Mouse (Mus musculus) midbrain, postnatal 0 days (tissue): ENCODE results near the gene Hmgcr. TPM values are rescaled to one million over a fixed set of nuclear protein-coding genes. Genes with fewer than 3 reads are reported as not detected.

ENCODE experiments used
- ATAC-seq: fragments of 200-750 bp; cut with Nextera tagmentation; 2 replicates; pipeline ENCODE4 v1.8.0; 2017; ENCODE audit warnings: moderate number of reproducible peaks, mild to moderate bottlenecking, moderate TSS enrichment, moderate library complexity; ENCODE audit not compliant: low FRiP score
- DNase-seq: peaks from one replicate; pipeline ENCODE4 v3.0.0-alpha.2; 2015; ENCODE audit warnings: low spot score
- H3K27ac ChIP-seq: fragments of 300-500 bp; sonication (generic); 2 replicates; pipeline ENCODE4 v1.5.1; 2014; ENCODE audit warnings: low read depth, mild to moderate bottlenecking, low read length, mixed read lengths
- H3K27me3 ChIP-seq: fragments of 300-500 bp; sonication (generic); 2 replicates; pipeline ENCODE4 v1.6.1; 2014; ENCODE audit warnings: low read length, control low read depth, mixed read lengths; ENCODE audit not compliant: insufficient read depth
- H3K36me3 ChIP-seq: fragments of 300-500 bp; sonication (generic); 2 replicates; pipeline ENCODE4 v1.6.1; 2014; ENCODE audit warnings: low read length, control low read depth, mixed read lengths; ENCODE audit not compliant: insufficient read depth
- H3K4me1 ChIP-seq: fragments of 300-500 bp; sonication (generic); 2 replicates; pipeline ENCODE4 v1.6.1; 2014; ENCODE audit warnings: mild to moderate bottlenecking, control low read depth, antibody characterized with exemption, low read length, mixed read lengths; ENCODE audit not compliant: insufficient read depth
- H3K4me2 ChIP-seq: fragments of 300-500 bp; sonication (generic); 2 replicates; pipeline ENCODE4 v1.6.1; 2014; ENCODE audit warnings: low read depth, mild to moderate bottlenecking, low read length, mixed read lengths; ENCODE audit not compliant: poor library complexity, severe bottlenecking
- H3K4me3 ChIP-seq: fragments of 300-500 bp; sonication (generic); 2 replicates; pipeline ENCODE4 v1.5.1; 2014; ENCODE audit warnings: low read depth, mild to moderate bottlenecking, low read length, moderate library complexity
- H3K9ac ChIP-seq: fragments of 300-500 bp; sonication (generic); replicated peaks from 2 replicates; pipeline ENCODE4 v1.6.1; 2014; ENCODE audit warnings: mild to moderate bottlenecking, low read length, moderate library complexity, mixed read lengths; ENCODE audit not compliant: poor library complexity, severe bottlenecking
- H3K9me3 ChIP-seq: fragments of 300-500 bp; sonication (generic); 2 replicates; pipeline ENCODE4 v1.6.1; 2016; ENCODE audit warnings: low read length, control low read depth
- CTCF ChIP-seq: IDR thresholded peaks from 2 replicates; pipeline ENCODE4 v1.5.1; 2016; ENCODE audit warnings: antibody characterized with exemption, mild to moderate bottlenecking
- WGBS: fragments of 180-500 bp; shearing (Covaris S2); extraction: QIAGEN DNeasy Blood & Tissue Kit; methylation state at CpG from one replicate; pipeline ENCODE4 v1.1.7; 2014; 5-methylcytosine and 5-hydroxymethylcytosine counted together
- polyA plus RNA-seq: library from polyadenylated mRNA; unstranded; fragments of >200 nt; fragmentation: Nextera tagmentation; extraction: Ambion mirVana; gene quantifications from 2 replicates; pipeline ENCODE4 v1.2.1, GENCODE M21; 2015
- total RNA-seq: library from RNA; depleted of rRNA; stranded (reverse); fragments of >200 nt; gene quantifications from 2 replicates; pipeline ENCODE4 v1.2.3, GENCODE M21; 2014

Gene Hmgcr
- total and polyA plus RNA-seq, 2 experiments from 2014 or later = 152 to 201 TPM

DNA sequence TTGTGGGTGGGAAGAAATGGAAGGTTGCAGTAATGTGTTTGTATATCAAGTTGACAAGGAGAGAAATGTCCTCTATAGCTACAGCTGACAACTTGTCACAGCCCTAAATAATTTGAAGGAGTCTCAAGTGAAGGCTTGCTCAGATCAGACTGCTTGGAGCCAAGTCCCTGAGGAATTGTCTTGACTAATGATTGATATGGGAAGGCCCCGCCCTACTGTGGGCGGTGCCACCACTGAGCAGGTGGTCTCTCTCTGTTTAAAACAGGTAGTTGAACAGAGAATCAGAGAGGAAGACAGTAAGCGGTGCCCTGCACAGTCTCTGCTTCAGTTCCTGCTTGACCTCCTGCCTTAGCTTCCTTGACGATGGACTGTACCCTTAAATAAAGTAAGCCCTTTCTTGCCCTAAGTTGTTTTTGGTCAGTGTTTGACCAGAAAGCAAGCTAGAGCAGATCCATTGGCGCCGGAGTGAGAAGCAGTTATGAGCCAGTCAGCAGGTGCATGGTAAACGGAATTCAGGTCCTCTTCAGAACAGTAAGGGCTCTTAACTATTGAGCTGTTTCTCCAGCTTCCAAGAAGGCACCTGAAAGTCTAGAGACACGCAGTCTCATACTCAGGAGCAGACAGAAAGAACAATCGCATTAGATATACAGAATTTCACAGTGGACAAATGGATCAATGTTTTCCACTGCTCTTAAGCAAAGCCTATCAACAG lies 32.0 kb upstream of the Hmgcr start:
- no peak for ATAC-seq
- TF ChIP-seq CTCF = no peak
- H3K4me2 ChIP-seq = no peak overlapping the region
- 79% methylated on average over 9 of the region's 9 CpGs for WGBS
- H3K9ac ChIP-seq = no peak overlapping the region
- DNase-seq = no peak
- no peak overlapping the region for H3K4me3 ChIP-seq
- H3K4me1 ChIP-seq = no peaks in the 10 kb centered on the region
- no peak overlapping the region for H3K27ac ChIP-seq
- no peaks in the 10 kb centered on the region for H3K36me3 ChIP-seq
- no peaks in the 10 kb centered on the region for H3K9me3 ChIP-seq
- H3K27me3 ChIP-seq = no peaks in the 10 kb centered on the region

DNA sequence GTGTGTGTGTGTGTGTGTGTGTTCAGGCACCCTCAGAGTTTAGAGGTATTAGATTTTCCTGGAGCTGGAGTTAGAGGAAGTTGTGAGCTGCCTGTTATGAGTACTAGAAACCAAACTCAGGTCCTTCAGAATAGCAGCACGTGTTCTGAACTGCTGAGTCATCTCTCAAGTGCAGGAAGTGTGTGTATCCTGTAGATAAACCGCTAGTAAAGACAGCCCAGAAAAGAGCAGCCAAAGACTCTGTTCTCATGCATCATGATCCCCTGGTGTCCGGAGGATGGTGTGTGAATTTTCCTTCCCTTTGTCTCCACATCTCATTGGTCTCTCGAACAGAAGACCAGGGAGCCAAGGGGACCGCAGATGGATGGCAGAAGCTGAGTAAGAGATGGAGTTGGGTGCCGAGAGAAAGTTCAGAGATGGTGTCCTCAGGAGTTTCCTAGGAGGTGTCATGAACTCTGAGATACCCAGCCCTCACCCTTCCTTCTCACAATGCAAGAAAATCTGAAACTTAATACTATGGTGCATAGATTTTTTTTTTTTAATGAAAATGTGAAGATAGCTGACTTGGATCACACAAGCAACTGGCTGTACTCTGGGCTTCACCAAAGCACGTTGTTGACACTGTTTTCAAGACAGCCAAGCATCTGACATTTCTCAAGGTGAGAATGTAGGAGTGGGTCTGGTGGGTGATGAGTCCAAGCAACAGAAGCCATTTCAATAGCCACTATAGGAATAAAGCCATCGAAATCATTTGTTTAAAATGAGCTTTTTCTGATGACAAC lies 27.3 kb upstream of the Hmgcr start:
- no peak overlapping the region for H3K4me3 ChIP-seq
- ATAC-seq = no peak

DNA sequence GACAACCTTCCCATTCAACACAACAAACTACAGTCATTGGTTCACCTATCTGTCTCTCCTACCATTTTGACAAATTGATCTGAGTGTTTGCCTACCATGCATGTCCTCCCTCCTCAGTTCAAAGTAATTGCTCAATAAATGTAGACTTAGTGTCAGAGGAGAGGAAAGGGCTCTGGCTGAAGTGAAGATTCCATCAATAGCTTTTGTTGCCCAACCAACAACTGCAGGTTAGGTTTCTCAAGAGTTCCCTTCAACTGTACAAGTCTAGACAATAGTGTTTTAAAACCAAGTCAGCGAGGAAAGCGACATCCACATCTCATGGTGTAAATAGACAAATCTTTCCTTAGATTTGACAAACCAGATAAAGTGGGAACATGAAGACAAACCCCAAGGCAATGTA lies 24.7 kb upstream of the Hmgcr start:
- no peak for TF ChIP-seq CTCF
- Histone ChIP-seq H3K9me3 (no peaks in the 10 kb centered on the region), H3K27me3 (no peaks in the 10 kb centered on the region), H3K4me2 (no peak overlapping the region), H3K27ac (no peak overlapping the region), H3K9ac (no peak overlapping the region), H3K4me3 (no peak overlapping the region), H3K36me3 (no peaks in the 10 kb centered on the region), H3K4me1 (no peaks in the 10 kb centered on the region)
- no peak for DNase-seq
- ATAC-seq = no peak
- WGBS = 91% methylated on average over 2 of the region's 2 CpGs

More for the DNA sequence above, 27.3 kb upstream of the Hmgcr start:
- Histone ChIP-seq H3K9me3 (no peaks in the 10 kb centered on the region), H3K27ac (no peak overlapping the region), H3K9ac (no peak overlapping the region), H3K27me3 (no peaks in the 10 kb centered on the region), H3K4me2 (no peak overlapping the region), H3K36me3 (no peaks in the 10 kb centered on the region), H3K4me1 (no peaks in the 10 kb centered on the region)
- DNase-seq = no peak
- WGBS = 81% methylated on average over 8 of the region's 8 CpGs
- TF ChIP-seq CTCF = no peak

DNA sequence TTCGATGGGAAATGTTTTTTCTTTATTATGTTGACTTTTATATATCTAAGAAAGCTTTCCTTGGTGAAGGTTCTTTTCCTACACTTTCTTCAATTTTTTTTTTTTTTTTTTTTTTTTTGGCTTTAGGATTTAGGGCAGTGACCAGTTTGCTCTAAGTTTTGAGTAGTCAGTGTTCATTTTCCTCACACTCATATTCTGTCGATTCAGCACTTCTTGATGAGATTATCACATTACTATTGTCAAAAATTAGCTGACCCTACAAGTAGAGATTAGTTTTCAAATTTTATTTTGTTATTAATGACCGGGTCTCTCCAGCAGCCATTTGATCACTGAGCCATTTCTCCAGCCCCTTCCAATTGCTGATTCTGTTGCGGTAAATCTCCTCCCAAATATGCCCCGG lies 19.2 kb upstream of the Hmgcr start:
- ATAC-seq (no peak), DNase-seq (no peak)
- no peaks in the 10 kb centered on the region for H3K9me3 ChIP-seq
- no peak overlapping the region for H3K4me2 ChIP-seq
- no peaks in the 10 kb centered on the region for H3K4me1 ChIP-seq
- no peaks in the 10 kb centered on the region for H3K27me3 ChIP-seq
- H3K27ac ChIP-seq = no peak overlapping the region
- 91% methylated on average over 5 of the region's 5 CpGs for WGBS
- H3K9ac ChIP-seq = no peak overlapping the region
- no peak for TF ChIP-seq CTCF
- no peaks in the 10 kb centered on the region for H3K36me3 ChIP-seq
- H3K4me3 ChIP-seq = no peak overlapping the region

- Histone ChIP-seq H3K9me3 (no peaks in the 10 kb centered on the region), H3K27me3 (no peaks in the 10 kb centered on the region), H3K36me3 (no peaks in the 10 kb centered on the region), H3K4me1 (no peaks in the 10 kb centered on the region), H3K4me3 (no peak overlapping the region), H3K27ac (no peak overlapping the region), H3K9ac (no peak overlapping the region), H3K4me2 (no peak overlapping the region)
- WGBS = 93% methylated on average over 9 of the region's 9 CpGs
- ATAC-seq = no peak
- no peak for DNase-seq
- TF ChIP-seq CTCF = no peak
Measured at GRCm38 (mm10) chr13:96687261-96687660, 16.5 kb upstream of the Hmgcr start.

- Histone ChIP-seq H3K9me3 (no peaks in the 10 kb centered on the region), H3K9ac (no peak overlapping the region), H3K27me3 (no peaks in the 10 kb centered on the region), H3K27ac (no peak overlapping the region), H3K4me3 (no peak overlapping the region), H3K36me3 (no peaks in the 10 kb centered on the region), H3K4me1 (no peaks in the 10 kb centered on the region), H3K4me2 (no peak overlapping the region)
- 93% methylated on average over 5 of the region's 5 CpGs for WGBS
- no peak for TF ChIP-seq CTCF
- DNase-seq (no peak), ATAC-seq (no peak)
Measured at GRCm38 (mm10) chr13:96684779-96685178, 14.0 kb upstream of the Hmgcr start.
